Mouse (Mus musculus): ENCODE data around the gene Doc2g.

GRCm38 (mm10) chr19:4037788-4038232 lies 34.7 kb downstream of the Doc2g start, which contains the start of gene Gstp1:
- no peak for TF ChIP-seq CTCF (IDR thresholded peaks at IDR 0.05; ENCODE audit: low read depth, low read length)
- no peak for TF ChIP-seq TAL1 (conservative IDR thresholded peaks at IDR 0.05; ENCODE audit: low read depth, low read length)
- no peak for TF ChIP-seq GATA1 (IDR thresholded peaks at IDR 0.05; ENCODE audit: borderline replicate concordance, low read length)
- no peak for TF ChIP-seq POLR2AphosphoS5 (IDR thresholded peaks at IDR 0.05; ENCODE audit: insufficient replicate concordance, low read depth, low read length)
